Mouse (Mus musculus): Measurements from ENCODE around the gene Pigz.
"Not testable (repeated sequence)": the region's sequence is repeated elsewhere in the genome, so short reads cannot be mapped to it uniquely, and the experiment has no call there.

The Pigz gene

GRCm38 (mm10) chr16:31932840-31933697 lies 582 bp upstream of the Pigz start:
- DNase-seq: peak; percentile 71 to 77

GRCm38 (mm10) chr16:31934550-31935010 lies 929 bp downstream of the Pigz start:
- no peak for DNase-seq

- DNase-seq: no peak
These were observed 1.7 kb downstream of the Pigz start for GRCm38 (mm10) chr16:31935091-31935979.

- no peak for DNase-seq
These were observed 2.9 kb downstream of the Pigz start for GRCm38 (mm10) chr16:31936568-31936967.

GRCm38 (mm10) chr16:31938856-31939255 lies 5.2 kb downstream of the Pigz start:
- no peak for DNase-seq

GRCm38 (mm10) chr16:31940586-31940985 lies 6.9 kb downstream of the Pigz start:
- no peak for DNase-seq

- peak; percentile 49 to 81 for DNase-seq
These were observed 10.3 kb downstream of the Pigz start for GRCm38 (mm10) chr16:31943980-31944379.

GRCm38 (mm10) chr16:31944698-31945255 lies 11.1 kb downstream of the Pigz start:
- DNase-seq: no peak

GRCm38 (mm10) chr16:31945372-31945771 lies 11.7 kb downstream of the Pigz start:
- DNase-seq: no peak

- not testable (repeated sequence) for DNase-seq
These were observed 12.3 kb downstream of the Pigz start for GRCm38 (mm10) chr16:31945986-31946385.

- no peak for DNase-seq
These were observed 13.7 kb downstream of the Pigz start for GRCm38 (mm10) chr16:31947333-31947732.

GRCm38 (mm10) chr16:31947901-31948316 lies 14.3 kb downstream of the Pigz start:
- DNase-seq: peak in 1 of 2 experiments; percentile 35

- peak; percentile 91 to 95 for DNase-seq
These were observed 14.7 kb downstream of the Pigz start, which contains the start of the genes 0610012G03Rik and Ncbp2 for GRCm38 (mm10) chr16:31948345-31948774. 0610012G03Rik (minus strand) TSS chr16:31948494. Ncbp2 (plus strand) TSS chr16:31948513.

GRCm38 (mm10) chr16:31963224-31963623 lies 29.6 kb downstream of the Pigz start:
- DNase-seq: no peak

GRCm38 (mm10) chr16:31975258-31975657 lies 41.6 kb downstream of the Pigz start:
- no peak for DNase-seq

- no peak for DNase-seq
These were observed 45.9 kb downstream of the Pigz start for GRCm38 (mm10) chr16:31979501-31979900.

- no peak for DNase-seq
These were observed 47.3 kb downstream of the Pigz start for GRCm38 (mm10) chr16:31980946-31981345.

- DNase-seq: no peak
These were observed 58.4 kb downstream of the Pigz start for GRCm38 (mm10) chr16:31992039-31992438.

- DNase-seq: no peak
These were observed 59.5 kb downstream of the Pigz start for GRCm38 (mm10) chr16:31993195-31993594.

- no peak for DNase-seq
These were observed 60.3 kb downstream of the Pigz start for GRCm38 (mm10) chr16:31993946-31994345.
